Mouse (Mus musculus) lung, postnatal 0 days (tissue): ENCODE data around the gene Mrc2. TPM values are rescaled to one million over a fixed set of nuclear protein-coding genes. Genes with fewer than 3 reads are reported as not detected.
A peak's percentile ranks its signal among the peaks of the same experiment; 100 is the strongest.

Experiments
- ATAC-seq: fragments of 200-750 bp; cut with Nextera tagmentation; 2 replicates; pipeline ENCODE4 v1.8.0; 2017; ENCODE audit warnings: moderate library complexity
- DNase-seq: peaks from one replicate; pipeline ENCODE4 v3.0.0-alpha.2; 2016; ENCODE audit warnings: low spot score
- H3K27ac ChIP-seq: fragments of 300-500 bp; sonication (generic); 2 replicates; pipeline ENCODE4 v1.5.1; 2014; ENCODE audit warnings: antibody characterized with exemption, mild to moderate bottlenecking, low read length, mixed read lengths
- H3K27me3 ChIP-seq: fragments of 300-500 bp; sonication (generic); replicated peaks from 2 replicates; pipeline ENCODE4 v1.6.1; 2014; ENCODE audit warnings: low read length, mixed read lengths; ENCODE audit not compliant: insufficient read depth
- H3K36me3 ChIP-seq: fragments of 300-500 bp; sonication (generic); 2 replicates; pipeline ENCODE4 v1.6.1; 2014; ENCODE audit warnings: low read length, mixed read lengths; ENCODE audit not compliant: insufficient read depth
- H3K4me1 ChIP-seq: fragments of 300-500 bp; sonication (generic); 2 replicates; pipeline ENCODE4 v1.6.1; 2014; ENCODE audit warnings: antibody characterized with exemption, low read depth, low read length, mixed read lengths; ENCODE audit not compliant: insufficient read depth
- H3K4me2 ChIP-seq: fragments of 300-500 bp; sonication (generic); replicated peaks from 2 replicates; pipeline ENCODE4 v1.6.1; 2014; ENCODE audit warnings: low read depth, mild to moderate bottlenecking, low read length, moderate library complexity, mixed read lengths
- H3K4me3 ChIP-seq: fragments of 300-500 bp; sonication (generic); 2 replicates; pipeline ENCODE4 v1.5.1; 2014; ENCODE audit warnings: low read depth, low read length
- H3K9ac ChIP-seq: fragments of 300-500 bp; sonication (generic); replicated peaks from 2 replicates; pipeline ENCODE4 v1.6.1; 2014; ENCODE audit warnings: low read depth, mild to moderate bottlenecking
- H3K9me3 ChIP-seq: fragments of 300-500 bp; sonication (generic); 2 replicates; pipeline ENCODE4 v1.6.1; 2016; ENCODE audit warnings: low read length, mixed read lengths
- CTCF ChIP-seq: IDR thresholded peaks from 2 replicates; pipeline ENCODE4 v1.5.1; 2016; ENCODE audit warnings: antibody characterized with exemption, mild to moderate bottlenecking
- EP300 ChIP-seq: IDR thresholded peaks from 2 replicates; pipeline ENCODE4 v1.6.1; 2016; ENCODE audit warnings: antibody characterized with exemption, mild to moderate bottlenecking, control low read depth
- WGBS: fragments of 180-500 bp; shearing (Covaris S2); extraction: QIAGEN DNeasy Blood & Tissue Kit; methylation state at CpG from one replicate; pipeline ENCODE4 v1.1.7; 2014; 5-methylcytosine and 5-hydroxymethylcytosine counted together
- polyA plus RNA-seq: library from polyadenylated mRNA; unstranded; fragments of >200 nt; fragmentation: Nextera tagmentation; extraction: Ambion mirVana; gene quantifications from 2 replicates; pipeline ENCODE4 v1.2.1, GENCODE M21; 2015

The Mrc2 gene
- polyA plus RNA-seq, 1 experiment from 2014 or later, result 20.0 TPM

DNA sequence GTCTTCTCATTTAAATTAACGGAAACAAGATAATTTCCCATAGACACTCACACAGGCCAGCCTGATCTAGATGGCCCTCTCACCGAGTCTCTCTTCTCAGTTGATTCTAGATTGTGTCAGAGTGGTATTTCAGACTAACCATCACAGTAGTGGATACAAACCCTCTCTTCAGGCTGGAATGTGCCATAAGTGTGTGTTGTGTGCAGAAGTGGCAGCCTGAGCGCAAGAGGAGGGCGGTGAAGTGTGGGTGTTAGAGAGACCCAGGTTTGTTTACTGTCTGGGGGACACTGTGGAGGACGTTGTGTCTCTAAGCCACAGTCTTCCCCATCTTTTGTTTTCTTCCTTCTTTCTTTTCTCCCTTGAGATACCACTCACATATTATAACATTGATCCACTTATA lies 31.1 kb downstream of the Mrc2 start:
- no peaks in the 10 kb centered on the region for H3K4me1 ChIP-seq
- H3K4me3 ChIP-seq, result no peak overlapping the region
- ATAC-seq (peak; percentile 94), DNase-seq (peak; percentile 63)
- no peak overlapping the region for H3K4me2 ChIP-seq
- TF ChIP-seq CTCF, result no peak
- peak; percentile 91 for TF ChIP-seq EP300
- no peaks in the 10 kb centered on the region for H3K9me3 ChIP-seq
- H3K27ac ChIP-seq, result peak overlapping the region; percentile 29; the same call in 1 of the 2 replicates
- no peaks in the 10 kb centered on the region for H3K27me3 ChIP-seq
- 48% methylated on average over 5 of the region's 5 CpGs for WGBS
- H3K36me3 ChIP-seq, result no peaks in the 10 kb centered on the region
- H3K9ac ChIP-seq, result no peak overlapping the region

DNA sequence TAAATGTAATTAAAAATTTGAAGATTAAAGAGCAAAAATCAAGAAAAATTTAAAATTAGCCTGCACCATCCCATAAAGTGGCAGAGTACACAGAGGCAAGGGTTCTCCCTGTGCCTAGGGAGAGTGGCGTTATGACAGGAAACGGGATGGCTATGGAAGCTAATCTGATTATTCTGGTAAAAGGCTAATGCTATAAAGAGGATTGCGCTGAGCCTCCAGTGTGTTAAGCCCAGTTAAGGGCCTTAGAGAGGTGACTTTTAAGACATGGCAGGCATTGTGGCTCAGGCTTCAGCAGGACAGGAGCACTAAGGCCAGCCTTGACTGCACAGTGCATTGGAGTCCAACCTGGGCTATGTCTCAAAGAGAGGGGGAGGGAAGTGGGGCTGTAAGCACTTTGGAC lies 34.7 kb downstream of the Mrc2 start:
- DNase-seq, result no peak
- ATAC-seq, result no peak
- H3K4me1 ChIP-seq, result no peaks in the 10 kb centered on the region
- TF ChIP-seq EP300 (no peak), CTCF (no peak)
- no peak overlapping the region for H3K9ac ChIP-seq
- no peak overlapping the region for H3K4me3 ChIP-seq
- H3K27ac ChIP-seq, result no peak overlapping the region
- WGBS, result 85% methylated on average over 3 of the region's 3 CpGs
- H3K4me2 ChIP-seq, result no peak overlapping the region
- H3K9me3 ChIP-seq, result no peaks in the 10 kb centered on the region
- no peaks in the 10 kb centered on the region for H3K36me3 ChIP-seq
- H3K27me3 ChIP-seq, result no peaks in the 10 kb centered on the region

DNA sequence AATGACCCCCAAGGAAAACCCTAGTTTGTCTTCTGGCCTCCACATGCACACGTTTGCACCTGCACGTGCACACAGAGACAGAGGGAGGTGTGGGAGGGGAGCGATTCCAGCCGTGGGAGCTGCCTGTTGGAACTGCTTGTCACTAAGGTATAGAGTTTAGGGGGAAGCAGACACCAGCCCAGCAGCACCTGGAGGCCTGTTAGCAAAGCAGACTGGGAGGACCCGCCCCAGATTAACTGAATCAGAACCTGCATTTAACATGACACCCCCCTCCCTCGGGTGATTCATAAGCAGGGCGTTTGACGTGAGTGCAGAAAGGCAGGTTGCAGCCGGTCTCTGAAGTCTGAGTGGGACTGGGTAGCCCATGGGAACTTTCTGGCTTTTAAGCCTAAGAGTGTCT lies 37.5 kb downstream of the Mrc2 start:
- no peak overlapping the region for H3K4me3 ChIP-seq
- DNase-seq (no peak), ATAC-seq (0 out of 2 replicates have a peak, but pooled peaks have one; percentile 21)
- H3K27me3 ChIP-seq, result no peaks in the 10 kb centered on the region
- WGBS, result 51% methylated on average over 9 of the region's 9 CpGs
- H3K9me3 ChIP-seq, result no peaks in the 10 kb centered on the region
- no peaks in the 10 kb centered on the region for H3K36me3 ChIP-seq
- H3K9ac ChIP-seq, result no peak overlapping the region
- no peak overlapping the region for H3K27ac ChIP-seq
- no peak overlapping the region for H3K4me2 ChIP-seq
- no peaks in the 10 kb centered on the region for H3K4me1 ChIP-seq
- TF ChIP-seq CTCF (no peak), EP300 (no peak)

DNA sequence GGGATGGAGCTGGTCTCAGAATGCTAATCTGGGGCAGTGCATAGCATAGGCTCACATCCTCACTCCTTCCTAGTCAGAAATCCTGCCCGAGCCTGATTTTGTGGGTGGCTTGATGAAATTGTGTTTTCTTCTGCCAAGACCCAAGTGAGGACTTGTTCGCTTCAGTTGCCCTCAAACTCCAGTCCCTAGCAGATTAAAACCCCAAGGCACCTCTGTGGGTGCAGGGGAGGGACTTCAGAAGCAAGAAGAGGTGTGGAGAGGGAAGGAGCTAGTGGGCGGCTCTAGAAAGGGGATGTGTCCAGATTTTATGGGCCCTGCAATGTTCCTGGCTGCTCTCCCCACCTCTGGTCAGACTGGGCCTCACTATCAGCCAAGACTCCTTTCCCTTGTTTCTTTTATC lies 38.7 kb downstream of the Mrc2 start:
- Histone ChIP-seq H3K27me3 (no peaks in the 10 kb centered on the region), H3K9me3 (no peaks in the 10 kb centered on the region), H3K27ac (no peak overlapping the region), H3K36me3 (no peaks in the 10 kb centered on the region), H3K9ac (no peak overlapping the region), H3K4me2 (no peak overlapping the region), H3K4me3 (no peak overlapping the region), H3K4me1 (no peaks in the 10 kb centered on the region)
- ATAC-seq (no peak), DNase-seq (no peak)
- 79% methylated on average over 3 of the region's 3 CpGs for WGBS
- no peak for TF ChIP-seq CTCF
- TF ChIP-seq EP300, result no peak

DNA sequence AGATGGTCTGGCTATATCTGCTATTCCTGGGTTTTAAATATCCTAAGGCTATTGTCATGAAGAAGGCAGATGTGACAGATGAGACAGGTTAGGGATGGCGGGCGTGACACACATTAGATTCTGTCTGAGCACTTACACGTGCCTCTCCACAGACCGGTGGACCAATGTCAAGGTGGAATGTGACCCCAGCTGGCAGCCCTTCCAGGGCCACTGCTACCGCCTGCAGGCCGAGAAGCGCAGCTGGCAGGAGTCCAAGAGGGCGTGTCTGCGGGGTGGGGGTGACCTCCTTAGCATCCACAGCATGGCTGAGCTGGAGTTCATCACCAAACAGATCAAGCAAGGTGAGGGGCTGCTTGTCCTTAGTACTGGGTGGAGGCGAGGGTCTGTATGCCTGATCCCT lies 39.3 kb downstream of the Mrc2 start:
- WGBS, result 18% methylated on average over 10 of the region's 10 CpGs
- Histone ChIP-seq H3K9me3 (no peaks in the 10 kb centered on the region), H3K9ac (no peak overlapping the region), H3K4me1 (no peaks in the 10 kb centered on the region), H3K4me3 (no peak overlapping the region), H3K4me2 (no peak overlapping the region), H3K27me3 (no peaks in the 10 kb centered on the region), H3K36me3 (no peaks in the 10 kb centered on the region), H3K27ac (no peak overlapping the region)
- peak; percentile 60 for DNase-seq
- peak; percentile 58 for ATAC-seq
- TF ChIP-seq EP300 (no peak), CTCF (peak; percentile 59)

DNA sequence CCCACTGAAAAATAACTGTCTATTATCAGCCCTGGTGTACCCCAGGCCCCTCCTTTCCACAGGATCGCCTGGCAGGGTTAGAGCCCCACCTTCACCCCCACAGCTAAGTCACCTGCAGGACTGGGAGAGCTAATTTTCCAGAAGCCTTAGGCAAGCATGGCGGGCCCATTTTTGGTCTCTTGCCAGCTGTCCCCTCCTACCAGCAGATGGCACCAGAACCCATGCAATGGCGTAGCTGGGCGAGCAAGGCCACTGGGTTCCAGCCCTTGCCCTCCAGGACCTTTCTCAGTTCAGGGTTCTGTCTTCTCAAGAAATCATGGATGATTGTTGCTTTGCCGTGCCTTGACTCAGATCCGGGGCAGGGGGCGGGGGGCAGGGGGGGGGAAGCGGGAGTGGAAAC lies 40.0 kb downstream of the Mrc2 start:
- DNase-seq, result peak; percentile 61
- peak; percentile 21 for ATAC-seq
- H3K9ac ChIP-seq, result no peak overlapping the region
- no peaks in the 10 kb centered on the region for H3K27me3 ChIP-seq
- H3K9me3 ChIP-seq, result no peaks in the 10 kb centered on the region
- H3K4me2 ChIP-seq, result no peak overlapping the region
- no peaks in the 10 kb centered on the region for H3K36me3 ChIP-seq
- TF ChIP-seq EP300 (no peak), CTCF (peak; percentile 76)
- H3K4me1 ChIP-seq, result no peaks in the 10 kb centered on the region
- H3K4me3 ChIP-seq, result no peak overlapping the region
- no peak overlapping the region for H3K27ac ChIP-seq
- WGBS, result 71% methylated on average over 8 of the region's 8 CpGs
